Mouse (Mus musculus) cerebellum, adult 2 months (tissue): ENCODE results near the gene Mapkapk3. TPM values are rescaled to one million over a fixed set of nuclear protein-coding genes. Genes with fewer than 3 reads are reported as not detected.
A peak's percentile ranks its signal among the peaks of the same experiment; 100 is the strongest.

Source experiments
- DNase-seq, 2 experiments: peaks; one replicate each; pipeline ENCODE4 v3.0.0; 2021
- H3K27ac ChIP-seq: fragments of 200-500 bp; 2 replicates; pipeline ENCODE4 v1.5.1; 2012; ENCODE audit warnings: low read length, control low read depth, inconsistent platforms; ENCODE audit not compliant: insufficient read depth
- H3K27me3 ChIP-seq: fragments of 200-500 bp; 2 replicates; pipeline ENCODE4 v1.6.1; 2012; ENCODE audit warnings: inconsistent platforms, mild to moderate bottlenecking, low read length, moderate library complexity; ENCODE audit not compliant: control insufficient read depth, insufficient read depth
- H3K4me1 ChIP-seq: fragments of 200-500 bp; 2 replicates; pipeline ENCODE4 v1.6.1; 2011; ENCODE audit warnings: low read length; ENCODE audit not compliant: control insufficient read depth, insufficient read depth
- H3K4me3 ChIP-seq: fragments of 200-500 bp; replicated peaks from 2 replicates; pipeline ENCODE3; 2011; ENCODE audit warnings: mild to moderate bottlenecking, low read depth, low read length, control low read depth; ENCODE audit not compliant: insufficient read depth
- CTCF ChIP-seq: fragments of 200-500 bp; IDR thresholded peaks from 2 replicates; pipeline ENCODE4 v1.5.1; 2011; ENCODE audit warnings: low read depth, mild to moderate bottlenecking, control low read depth, low read length, moderate library complexity, borderline replicate concordance; ENCODE audit not compliant: insufficient read depth
- POLR2A ChIP-seq: fragments of 200-500 bp; IDR thresholded peaks from 2 replicates; pipeline ENCODE4 v1.6.1; 2011; ENCODE audit warnings: low read length, control low read depth, borderline replicate concordance; ENCODE audit not compliant: insufficient read depth
- WGBS: fragments of 180-500 bp; shearing (Covaris S2); methylation state at CpG from one replicate; pipeline ENCODE4 v1.1.7; 2018; 5-methylcytosine and 5-hydroxymethylcytosine counted together
- polyA plus RNA-seq: library from polyadenylated mRNA; depleted of rRNA; stranded (reverse); fragments of >200 nt; gene quantifications from 2 replicates; pipeline ENCODE4 v1.2.3, GENCODE M21; 2012

Gene Mapkapk3
- polyA plus RNA-seq, 1 experiment: 11.7 TPM

DNA sequence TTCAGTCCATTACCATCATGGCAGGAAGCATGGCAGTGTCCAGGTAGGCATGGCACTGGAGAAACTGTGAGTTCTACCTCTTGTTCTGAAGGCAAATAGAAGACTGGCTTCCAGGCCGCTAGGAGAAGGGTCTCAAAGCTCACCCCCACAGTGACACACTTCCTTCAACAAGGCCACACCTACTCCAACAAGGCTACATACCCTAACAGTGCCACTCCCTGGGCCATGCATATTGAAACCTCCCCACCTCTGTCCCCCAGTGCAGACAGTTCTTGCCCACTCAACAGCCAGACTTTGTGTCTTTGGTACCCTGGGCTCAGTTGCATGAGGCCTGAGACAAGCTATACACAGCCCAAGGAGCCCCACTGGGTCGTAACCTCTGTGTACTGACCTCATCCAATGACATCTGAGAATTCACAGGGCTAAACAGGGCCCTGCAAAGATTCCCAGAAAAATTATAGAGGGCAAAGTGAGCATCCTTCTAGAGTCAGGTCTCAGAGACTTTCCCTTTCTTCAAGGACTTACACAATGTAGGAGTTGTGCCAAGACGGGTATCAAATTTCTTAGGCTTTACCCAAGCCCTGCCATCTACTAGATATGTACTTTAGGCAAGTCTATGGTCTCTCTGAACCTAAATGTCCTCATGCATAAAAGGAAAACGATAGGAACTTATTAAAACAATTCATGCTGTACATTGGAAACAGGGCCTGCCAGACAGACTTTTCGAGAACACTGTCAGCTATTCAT, 8.3 kb downstream of the Mapkapk3 start:
- H3K27me3 ChIP-seq: no peaks in the 10 kb centered on the region
- H3K4me3 ChIP-seq: no peak overlapping the region
- WGBS: 95% methylated on average over 5 of the region's 5 CpGs
- TF ChIP-seq CTCF: no peak
- no peak for TF ChIP-seq POLR2A
- peaks cover 26% of the 10 kb centered on the region for H3K4me1 ChIP-seq
- no peak overlapping the region for H3K27ac ChIP-seq
- DNase-seq: no peak

DNA sequence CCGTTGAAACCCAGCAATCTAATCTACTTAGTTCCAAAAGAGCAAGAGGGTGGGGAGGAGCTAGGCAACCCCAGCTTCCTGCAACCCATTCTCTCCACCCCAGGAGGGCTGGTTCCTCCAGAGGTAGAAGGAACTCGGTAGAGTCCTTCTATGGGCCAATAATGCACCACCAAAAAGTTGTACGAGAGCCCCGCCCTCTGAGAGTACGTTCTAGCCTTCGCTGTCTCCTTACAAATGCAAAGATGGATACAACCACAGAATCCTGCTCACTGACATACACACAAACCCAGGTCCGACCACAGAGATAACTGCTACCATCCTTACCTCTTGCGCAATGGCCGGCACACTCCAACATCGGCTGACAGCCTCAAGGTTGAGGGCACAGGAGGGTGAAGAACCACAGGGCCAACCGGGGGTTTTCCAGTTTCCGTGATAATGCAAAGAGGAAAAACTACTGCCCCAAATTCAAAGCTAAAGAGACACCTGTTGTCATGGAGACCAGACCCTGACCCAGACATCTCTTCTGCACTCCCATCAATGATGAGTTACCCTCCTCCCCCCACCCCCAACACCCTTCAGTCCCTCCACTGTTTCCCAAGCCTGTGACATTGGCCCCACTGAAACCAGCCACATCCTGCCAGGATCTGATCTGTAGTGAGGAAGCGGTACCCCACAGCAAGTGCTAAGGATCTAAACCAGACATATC, 9.2 kb downstream of the Mapkapk3 start:
- WGBS: 85% methylated on average over 13 of the region's 13 CpGs
- Histone ChIP-seq H3K4me1 (peaks cover 31% of the 10 kb centered on the region), H3K27ac (no peak overlapping the region), H3K27me3 (no peaks in the 10 kb centered on the region), H3K4me3 (no peak overlapping the region)
- DNase-seq: no peak
- TF ChIP-seq CTCF (no peak), POLR2A (no peak)

DNA sequence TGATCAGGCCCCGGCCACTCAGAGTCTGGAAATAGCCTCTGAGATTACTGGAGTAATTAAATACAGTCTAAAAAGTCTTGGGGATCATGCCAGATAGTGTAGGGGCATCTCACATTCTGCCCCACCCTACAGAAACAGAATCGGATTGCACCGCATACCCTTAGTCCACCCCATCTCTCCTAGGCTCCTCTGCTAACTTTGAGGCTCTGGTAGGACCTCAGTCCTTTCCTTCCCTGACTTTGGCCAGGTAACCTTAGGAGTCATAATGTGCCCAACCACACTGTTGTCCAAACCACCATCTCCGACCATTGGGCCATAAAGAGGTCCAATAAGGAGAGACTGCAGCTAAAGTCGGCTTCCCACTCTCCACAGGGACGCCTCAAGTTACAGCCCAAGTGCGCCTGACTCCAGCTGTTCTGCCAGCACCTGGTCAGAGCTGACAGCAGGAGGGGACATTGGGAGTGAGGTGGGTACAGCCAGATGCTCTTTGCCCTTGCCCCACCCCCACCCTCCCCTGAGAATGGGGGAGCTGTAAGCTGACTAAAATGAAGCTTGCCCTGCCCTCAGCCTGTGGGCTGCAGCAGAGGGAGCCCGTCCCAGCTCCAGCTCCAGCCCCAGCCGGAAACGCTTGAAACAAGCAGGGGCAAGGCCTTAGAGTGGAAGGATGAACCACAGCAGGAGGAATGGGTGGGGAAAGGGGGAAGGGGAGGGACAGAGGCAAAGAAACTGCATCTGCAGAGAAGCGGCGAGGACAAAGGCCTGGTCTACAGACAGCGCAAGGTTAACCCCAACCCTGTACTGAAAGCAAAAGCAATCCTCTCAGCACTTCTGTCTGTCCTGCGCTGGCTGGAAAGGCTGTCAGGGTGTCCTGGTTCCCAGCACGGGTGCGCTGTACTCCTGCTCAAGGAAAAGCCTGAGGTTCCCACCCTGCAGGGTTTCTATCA, 10.0 kb downstream of the Mapkapk3 start:
- TF ChIP-seq CTCF: no peak
- no peak overlapping the region for H3K27ac ChIP-seq
- no peaks in the 10 kb centered on the region for H3K27me3 ChIP-seq
- DNase-seq: no peak
- peaks cover 27% of the 10 kb centered on the region for H3K4me1 ChIP-seq
- no peak overlapping the region for H3K4me3 ChIP-seq
- 72% methylated on average over 16 of the region's 16 CpGs for WGBS

DNA sequence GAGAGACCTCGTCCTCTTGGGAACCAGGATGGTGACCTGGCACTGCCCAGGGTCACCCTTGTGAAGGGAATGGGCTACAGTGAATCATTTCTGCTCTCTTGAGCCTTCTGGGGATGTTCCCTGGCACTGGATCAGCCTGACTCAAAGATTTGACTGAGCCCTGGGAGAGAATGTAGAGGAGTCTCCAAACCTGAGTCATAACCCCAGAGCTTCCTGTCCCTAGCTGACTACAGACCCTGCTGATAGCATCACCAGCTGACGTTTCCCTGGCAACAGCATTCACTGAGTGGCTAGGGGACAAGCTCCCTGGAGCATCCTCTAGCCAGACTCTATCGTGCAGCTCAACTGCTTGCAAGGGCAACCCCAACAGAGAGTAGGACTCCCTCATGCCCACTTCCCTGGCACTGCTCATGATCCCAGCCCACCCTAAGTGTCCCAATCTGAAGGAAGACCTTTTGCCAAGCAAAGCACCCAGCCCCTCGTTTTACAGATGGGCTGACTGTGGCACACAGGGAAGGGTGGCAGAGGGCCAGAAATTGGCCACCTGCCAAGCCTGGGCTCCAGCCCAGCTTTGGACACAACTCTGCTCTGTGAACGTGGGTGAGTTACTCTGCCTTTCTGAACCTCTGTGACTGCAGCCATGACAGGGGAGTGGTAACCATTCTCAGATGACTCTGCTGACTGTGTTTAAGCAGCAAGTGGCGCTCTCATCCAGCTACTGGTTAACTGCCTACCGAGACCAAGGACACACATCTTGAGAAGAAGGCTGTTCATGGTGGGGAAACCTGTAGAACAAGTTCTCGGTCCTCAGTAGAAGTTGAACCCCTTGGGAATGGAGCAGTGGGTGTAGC, 10.9 kb downstream of the Mapkapk3 start:
- H3K4me3 ChIP-seq: no peak overlapping the region
- H3K27me3 ChIP-seq: no peaks in the 10 kb centered on the region
- peak; percentile 85 to 90 for DNase-seq
- H3K4me1 ChIP-seq: peaks cover 27% of the 10 kb centered on the region
- 17% methylated on average over 8 of the region's 8 CpGs for WGBS
- peak overlapping the region; percentile 18; the same call in 1 of the 2 replicates for H3K27ac ChIP-seq
- TF ChIP-seq POLR2A (no peak), CTCF (no peak)

DNA sequence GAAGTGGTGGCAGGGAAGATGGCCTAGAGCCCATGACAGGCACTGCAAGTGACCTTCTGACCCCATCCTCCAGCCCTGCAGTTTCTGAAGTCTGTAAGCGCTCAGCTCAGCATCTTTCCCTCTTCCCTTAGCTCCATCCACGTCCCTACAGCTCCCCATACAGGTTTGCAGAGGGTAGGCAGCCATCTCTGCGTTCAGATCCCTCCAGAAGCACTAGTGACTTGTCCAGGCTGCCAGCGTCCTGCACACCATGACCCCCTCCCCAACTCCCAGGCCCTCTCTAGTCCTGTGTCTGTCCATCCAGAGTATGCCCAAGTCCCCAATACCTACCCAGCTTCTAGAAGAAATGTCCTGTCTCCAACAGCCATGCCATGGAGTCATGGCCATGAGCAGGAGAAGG, 11.6 kb downstream of the Mapkapk3 start:
- Histone ChIP-seq H3K4me3 (no peak overlapping the region), H3K4me1 (peaks cover 29% of the 10 kb centered on the region), H3K27ac (peak overlapping the region; percentile 18; the same call in 1 of the 2 replicates), H3K27me3 (no peaks in the 10 kb centered on the region)
- DNase-seq: peak; percentile 58
- TF ChIP-seq CTCF: peak; percentile 74; the same call in 1 of the 2 replicates
- no peak for TF ChIP-seq POLR2A
- 35% methylated on average over 4 of the region's 4 CpGs for WGBS

DNA sequence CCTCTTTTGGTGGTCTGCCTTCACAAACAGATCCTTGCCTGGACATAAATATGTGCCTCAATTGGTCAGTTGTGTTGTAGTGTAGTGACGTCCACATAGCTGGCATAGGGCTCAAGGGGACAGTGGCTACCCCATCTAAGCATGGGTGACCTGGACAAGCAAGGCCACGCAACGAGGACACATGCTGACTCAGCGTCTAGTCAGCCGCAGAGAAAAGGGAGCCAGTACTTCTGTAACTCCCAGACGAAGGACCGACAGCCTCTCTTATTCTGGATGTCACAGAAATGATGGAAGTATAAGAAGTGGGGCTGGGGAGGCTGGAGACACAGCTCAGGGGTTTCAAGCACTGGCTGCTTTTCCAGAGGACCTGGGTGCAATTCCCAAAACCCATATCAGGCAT, 12.1 kb downstream of the Mapkapk3 start:
- H3K27me3 ChIP-seq: no peaks in the 10 kb centered on the region
- no peak overlapping the region for H3K27ac ChIP-seq
- 84% methylated on average over 7 of the region's 7 CpGs for WGBS
- DNase-seq: no peak
- H3K4me3 ChIP-seq: no peak overlapping the region
- H3K4me1 ChIP-seq: peaks cover 31% of the 10 kb centered on the region
- no peak for TF ChIP-seq CTCF
- TF ChIP-seq POLR2A: no peak

DNA sequence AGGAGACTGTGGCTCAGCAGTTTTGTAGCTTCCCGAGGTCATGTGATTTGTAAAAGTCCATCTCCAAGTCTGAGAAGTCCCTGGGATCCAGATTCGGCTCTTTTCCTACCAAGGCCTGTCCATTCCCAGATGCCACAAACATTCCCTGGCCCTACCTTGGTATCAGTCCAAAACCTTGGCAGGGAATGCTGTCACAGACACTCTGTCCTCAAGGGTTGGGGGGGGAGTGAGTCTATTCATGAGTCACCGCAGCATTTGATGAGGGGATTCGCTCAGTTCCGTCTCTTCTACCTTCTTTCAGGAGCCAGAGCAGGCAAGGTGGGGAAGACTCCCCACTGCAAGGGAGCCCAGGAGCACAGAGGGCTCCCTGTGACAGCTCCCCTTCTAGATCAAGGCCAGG, 14.0 kb downstream of the Mapkapk3 start:
- peaks cover 42% of the 10 kb centered on the region for H3K4me1 ChIP-seq
- TF ChIP-seq POLR2A (no peak), CTCF (no peak)
- 45% methylated on average over 5 of the region's 5 CpGs for WGBS
- H3K4me3 ChIP-seq: no peak overlapping the region
- no peak overlapping the region for H3K27ac ChIP-seq
- DNase-seq: peak; percentile 32 to 55
- no peaks in the 10 kb centered on the region for H3K27me3 ChIP-seq

DNA sequence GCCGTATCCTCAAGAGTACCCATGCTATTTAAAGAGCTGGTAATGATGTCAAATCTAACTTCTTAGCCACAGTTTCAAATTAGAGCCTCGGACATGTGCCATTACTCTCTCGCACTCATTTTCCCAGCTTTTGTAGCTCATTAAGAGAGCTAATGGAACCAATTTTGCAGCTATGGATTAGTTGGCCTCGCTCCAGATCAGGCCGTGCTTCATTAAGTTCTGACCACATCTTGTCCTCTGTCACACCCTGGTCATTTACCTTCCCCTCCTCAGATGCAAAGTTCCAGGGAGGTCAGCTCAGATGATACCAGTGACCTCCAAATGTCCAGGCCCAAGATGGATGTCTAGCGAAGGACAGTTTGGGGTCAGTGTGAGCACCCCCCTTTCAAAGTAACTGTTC, 14.9 kb downstream of the Mapkapk3 start:
- 72% methylated on average over 6 of the region's 6 CpGs for WGBS

More for the DNA sequence above, 14.9 kb downstream of the Mapkapk3 start:
- DNase-seq: no peak
- H3K27ac ChIP-seq: no peak overlapping the region
- H3K4me3 ChIP-seq: no peak overlapping the region
- H3K4me1 ChIP-seq: peaks cover 42% of the 10 kb centered on the region
- TF ChIP-seq POLR2A: no peak
- no peaks in the 10 kb centered on the region for H3K27me3 ChIP-seq
